Mouse (Mus musculus): Measurements from ENCODE around the gene Poldip2. TPM values are rescaled to one million over a fixed set of nuclear protein-coding genes. Genes with fewer than 3 reads are reported as not detected.

The Poldip2 gene
- total and polyA plus RNA-seq, 2 experiments from 2014 or later, result 139 to 175 TPM

GRCm38 (mm10) chr11:78495904-78496303 is 16.1 kb upstream of the Poldip2 start:
- Histone ChIP-seq H3K9ac (peak overlapping the region; percentile 89), H3K4me2 (ENCODE audit: low read depth) (peak overlapping the region; percentile 64), H3K27ac (ENCODE audit: low read depth, low read length) (no peak overlapping the region), H3K36me3 (ENCODE audit: insufficient read depth) (no peaks in the 10 kb centered on the region), H3K4me3 (ENCODE audit: low read depth, low read length) (peak overlapping the region; percentile 80), H3K27me3 (ENCODE audit: insufficient read depth, low read length) (no peaks in the 10 kb centered on the region), H3K4me1 (ENCODE audit: insufficient read depth) (peaks cover 16% of the 10 kb centered on the region), H3K9me3 (ENCODE audit: low read length) (no peaks in the 10 kb centered on the region)
- ATAC-seq (no peak), DNase-seq (no peak)
- no peak for TF ChIP-seq CTCF (IDR thresholded peaks at IDR 0.05; ENCODE audit: low read depth)
- 8% methylated on average over 6 of the region's 6 CpGs for WGBS

DNA sequence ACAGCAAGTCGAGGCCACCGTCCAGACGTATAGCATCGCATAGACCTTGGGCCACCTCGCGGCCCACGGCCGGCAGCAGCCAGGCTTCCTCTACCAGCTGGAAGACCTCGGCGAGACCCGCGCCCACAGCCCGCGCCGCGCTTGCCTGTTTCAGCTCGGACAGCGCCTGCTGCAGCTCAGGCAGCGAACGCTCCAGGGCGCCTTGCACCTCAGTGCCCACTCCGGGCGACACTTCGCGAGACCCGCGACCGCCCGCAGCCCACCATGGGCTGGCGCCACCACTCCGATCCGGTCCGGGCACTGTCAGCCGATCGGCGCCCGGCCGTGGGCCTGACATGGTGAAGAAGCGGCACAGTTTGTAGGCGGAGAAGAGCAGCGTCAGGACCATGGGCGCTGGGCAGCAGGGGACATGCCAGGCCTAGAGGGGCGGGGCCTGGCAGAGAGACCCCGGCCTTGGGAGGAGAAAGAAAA is 14.9 kb upstream of the Poldip2 start:
- DNase-seq (no peak), ATAC-seq (peak; percentile 42)
- under 1% methylated on average over 43 of the region's 44 CpGs for WGBS
- Histone ChIP-seq H3K27me3 (ENCODE audit: insufficient read depth, low read length) (no peaks in the 10 kb centered on the region), H3K9ac (peak overlapping the region; percentile 89), H3K9me3 (ENCODE audit: low read length) (no peaks in the 10 kb centered on the region), H3K4me1 (ENCODE audit: insufficient read depth) (peaks cover 10% of the 10 kb centered on the region), H3K27ac (ENCODE audit: low read depth, low read length) (peak overlapping the region; percentile 94), H3K36me3 (ENCODE audit: insufficient read depth) (no peaks in the 10 kb centered on the region), H3K4me2 (ENCODE audit: low read depth) (peak overlapping the region; percentile 64), H3K4me3 (ENCODE audit: low read depth, low read length) (peak overlapping the region; percentile 80)
- no peak for TF ChIP-seq CTCF (IDR thresholded peaks at IDR 0.05; ENCODE audit: low read depth)

- Histone ChIP-seq H3K27me3 (ENCODE audit: insufficient read depth, low read length) (no peaks in the 10 kb centered on the region), H3K9ac (peak within 1 kb of the TSS; percentile 89), H3K4me3 (ENCODE audit: low read depth, low read length) (peak within 1 kb of the TSS; percentile 80), H3K4me1 (ENCODE audit: insufficient read depth) (peaks cover 10% of the 10 kb centered on the region), H3K27ac (ENCODE audit: low read depth, low read length) (peak within 1 kb of the TSS; percentile 94), H3K4me2 (ENCODE audit: low read depth) (peak within 1 kb of the TSS; percentile 64), H3K36me3 (ENCODE audit: insufficient read depth) (no peaks in the 10 kb centered on the region), H3K9me3 (ENCODE audit: low read length) (no peaks in the 10 kb centered on the region)
- peak; percentile 44 for TF ChIP-seq CTCF (IDR thresholded peaks at IDR 0.05; ENCODE audit: low read depth)
- DNase-seq, result peak; percentile 98
- peak; percentile 97 for ATAC-seq
- WGBS, result 3% methylated on average over 36 of the region's 36 CpGs
Observed at GRCm38 (mm10) chr11:78497544-78498522, 14.2 kb upstream of the Poldip2 start, which contains the start of gene Sarm1. Gene Sarm1, minus strand, starts transcription at chr11:78497754.

DNA sequence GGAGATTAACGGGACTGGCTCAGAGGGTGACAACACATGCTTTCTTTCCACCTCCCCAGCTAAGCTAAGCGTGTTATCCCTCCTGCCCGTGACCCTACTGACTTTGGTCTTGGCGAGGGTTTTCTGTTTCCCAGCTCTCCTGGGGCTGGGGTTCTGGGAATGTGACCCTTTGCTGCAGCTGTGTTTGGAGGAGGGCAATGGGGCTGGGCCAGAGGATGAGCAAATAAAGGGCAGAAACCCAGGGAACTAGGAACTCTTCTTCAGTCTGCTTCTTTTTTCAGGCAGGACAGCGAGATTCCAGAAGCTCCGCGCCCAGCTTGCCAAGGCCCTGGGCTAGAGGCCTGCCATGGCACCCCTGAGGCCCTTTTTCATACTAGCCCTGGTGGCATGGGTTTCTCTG is 13.0 kb upstream of the Poldip2 start, which contains the start of gene Vtn:
Gene Vtn (plus strand): TSS at position 88 of the 400 bp plus-strand sequence.
- Histone ChIP-seq H3K9me3 (ENCODE audit: low read length) (no peaks in the 10 kb centered on the region), H3K9ac (peak within 1 kb of the TSS; percentile 89), H3K4me1 (ENCODE audit: insufficient read depth) (peaks cover 10% of the 10 kb centered on the region), H3K36me3 (ENCODE audit: insufficient read depth) (no peaks in the 10 kb centered on the region), H3K27ac (ENCODE audit: low read depth, low read length) (peak within 1 kb of the TSS; percentile 94), H3K4me2 (ENCODE audit: low read depth) (peak within 1 kb of the TSS; percentile 64), H3K4me3 (ENCODE audit: low read depth, low read length) (peak within 1 kb of the TSS; percentile 80), H3K27me3 (ENCODE audit: insufficient read depth, low read length) (no peaks in the 10 kb centered on the region)
- 74% methylated on average over 7 of the region's 7 CpGs for WGBS
- TF ChIP-seq CTCF (IDR thresholded peaks at IDR 0.05; ENCODE audit: low read depth), result no peak
- ATAC-seq (no peak), DNase-seq (no peak)

DNA sequence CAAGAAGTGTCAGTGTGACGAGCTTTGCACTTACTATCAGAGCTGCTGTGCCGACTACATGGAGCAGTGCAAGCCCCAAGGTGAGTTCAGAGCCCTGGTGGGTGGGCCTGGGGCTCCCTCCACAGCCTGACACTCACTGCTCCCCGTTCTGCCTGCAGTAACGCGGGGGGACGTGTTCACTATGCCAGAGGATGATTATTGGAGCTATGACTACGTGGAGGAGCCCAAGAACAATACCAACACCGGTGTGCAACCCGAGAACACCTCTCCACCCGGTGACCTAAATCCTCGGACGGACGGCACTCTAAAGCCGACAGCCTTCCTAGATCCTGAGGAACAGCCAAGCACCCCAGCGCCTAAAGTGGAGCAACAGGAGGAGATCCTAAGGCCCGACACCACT is 12.4 kb upstream of the Poldip2 start:
- H3K36me3 ChIP-seq (ENCODE audit: insufficient read depth), result no peaks in the 10 kb centered on the region
- DNase-seq (no peak), ATAC-seq (no peak)
- H3K9me3 ChIP-seq (ENCODE audit: low read length), result no peaks in the 10 kb centered on the region
- no peak overlapping the region for H3K4me3 ChIP-seq (ENCODE audit: low read depth, low read length)
- no peak overlapping the region for H3K9ac ChIP-seq
- no peak for TF ChIP-seq CTCF (IDR thresholded peaks at IDR 0.05; ENCODE audit: low read depth)
- no peak overlapping the region for H3K4me2 ChIP-seq (ENCODE audit: low read depth)
- peaks cover 10% of the 10 kb centered on the region for H3K4me1 ChIP-seq (ENCODE audit: insufficient read depth)
- H3K27me3 ChIP-seq (ENCODE audit: insufficient read depth, low read length), result no peaks in the 10 kb centered on the region
- H3K27ac ChIP-seq (ENCODE audit: low read depth, low read length), result no peak overlapping the region
- 51% methylated on average over 16 of the region's 16 CpGs for WGBS

DNA sequence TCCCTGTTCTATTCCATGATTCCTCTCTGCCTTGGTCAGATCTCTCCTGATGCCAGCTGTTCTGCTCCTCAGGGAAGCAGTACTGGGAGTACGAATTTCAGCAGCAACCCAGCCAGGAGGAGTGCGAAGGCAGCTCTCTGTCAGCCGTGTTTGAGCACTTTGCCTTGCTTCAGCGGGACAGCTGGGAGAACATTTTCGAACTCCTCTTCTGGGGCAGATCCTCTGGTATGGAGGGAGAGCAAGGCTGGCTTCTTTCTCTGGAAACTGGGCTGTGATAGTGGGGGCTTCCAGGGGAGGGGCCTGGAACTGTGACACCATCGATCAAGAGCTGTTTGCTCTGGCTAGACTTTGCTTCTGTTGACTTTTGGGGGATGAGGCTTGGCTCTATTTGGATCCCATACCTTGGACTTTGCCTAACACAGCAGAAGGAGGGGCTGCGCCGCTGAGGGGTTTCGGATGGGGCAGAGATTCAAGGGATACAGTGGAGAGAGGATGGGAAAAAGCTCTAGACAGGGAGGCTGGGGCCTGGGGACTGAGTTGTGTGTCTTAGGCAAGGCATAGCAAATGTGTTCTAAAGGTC is 11.3 kb upstream of the Poldip2 start:
- DNase-seq (no peak), ATAC-seq (no peak)
- Histone ChIP-seq H3K36me3 (ENCODE audit: insufficient read depth) (peaks cover 7% of the 10 kb centered on the region; the same call in 1 of the 2 replicates), H3K4me2 (ENCODE audit: low read depth) (no peak overlapping the region), H3K9me3 (ENCODE audit: low read length) (no peaks in the 10 kb centered on the region), H3K27me3 (ENCODE audit: insufficient read depth, low read length) (no peaks in the 10 kb centered on the region), H3K4me3 (ENCODE audit: low read depth, low read length) (no peak overlapping the region), H3K9ac (no peak overlapping the region), H3K4me1 (ENCODE audit: insufficient read depth) (peaks cover 7% of the 10 kb centered on the region), H3K27ac (ENCODE audit: low read depth, low read length) (no peak overlapping the region)
- no peak for TF ChIP-seq CTCF (IDR thresholded peaks at IDR 0.05; ENCODE audit: low read depth)
- 72% methylated on average over 9 of the region's 9 CpGs for WGBS

Measured in forebrain, postnatal 0 days (tissue).